Mouse (Mus musculus) heart, adult 2 months (tissue): Measurements from ENCODE around the gene Hoxc4.

Source experiments
- CTCF ChIP-seq: fragments of 200-600 bp; IDR thresholded peaks from 2 replicates; pipeline ENCODE4 v1.8.1; 2022; ENCODE audit warnings: antibody characterized with exemption, mild to moderate bottlenecking, moderate library complexity
- POLR2A ChIP-seq: fragments of 200-500 bp; IDR thresholded peaks from 2 replicates; pipeline ENCODE4 v1.6.1; 2011; ENCODE audit warnings: mild to moderate bottlenecking, low read depth, low read length, control low read depth; ENCODE audit not compliant: insufficient read depth

- TF ChIP-seq POLR2A, result no peak
- no peak for TF ChIP-seq CTCF
Observed at GRCm38 (mm10) chr15:103014166-103015008, 4.3 kb upstream of the Hoxc4 start.
